Mouse (Mus musculus): Measurements from ENCODE around the gene Ctcfl. TPM values are rescaled to one million over a fixed set of nuclear protein-coding genes. Genes with fewer than 3 reads are reported as not detected.

Gene Ctcfl
- polyA plus RNA-seq, 1 experiment from 2014 or later: not detected

DNA sequence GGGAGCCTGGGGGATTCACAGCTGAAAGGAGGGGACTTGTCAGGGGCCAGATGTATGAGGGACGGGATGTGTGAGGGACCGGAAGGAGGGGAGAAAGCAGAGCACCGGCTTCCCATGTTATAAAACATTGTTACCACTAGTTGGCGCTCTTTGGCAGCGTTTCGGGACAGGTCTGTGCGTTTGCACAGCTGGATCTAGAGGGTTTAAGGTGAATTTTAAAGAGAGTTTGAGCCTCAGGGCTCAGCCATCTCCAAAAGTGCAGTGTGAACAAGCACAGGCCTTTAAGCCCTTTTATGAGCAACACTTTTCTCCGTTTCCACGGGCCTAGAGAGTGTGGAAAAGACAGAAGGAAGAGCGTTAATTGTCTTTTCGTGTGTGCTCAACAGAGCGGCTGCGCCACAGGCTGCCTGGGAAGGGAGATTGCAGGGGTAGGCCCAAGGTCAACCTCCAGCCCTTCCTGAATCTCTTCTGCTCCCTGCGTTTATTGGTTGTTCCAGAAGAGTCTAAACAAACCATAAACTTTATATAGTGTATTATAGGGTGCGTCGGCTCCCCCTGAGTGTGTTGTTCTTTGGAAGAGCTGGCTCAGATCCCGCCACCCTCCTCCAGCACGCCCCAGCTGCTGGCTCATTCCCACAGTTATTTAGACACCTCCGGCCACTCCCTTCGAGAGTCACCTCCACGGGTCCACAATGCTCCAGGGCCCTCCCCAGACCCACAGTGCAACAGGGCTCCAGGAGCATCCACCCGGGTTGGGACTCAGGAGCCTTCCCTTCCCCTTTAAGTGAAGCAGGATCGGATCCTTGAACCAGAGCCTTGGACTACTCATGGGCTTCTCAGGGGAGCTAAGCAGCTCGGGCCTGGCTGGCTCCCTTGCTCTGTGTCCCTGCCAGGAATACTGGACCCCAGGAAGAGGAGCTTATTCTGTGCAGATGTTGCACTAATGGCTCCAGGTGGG is 40.3 kb upstream of the Ctcfl start:
- H3K4me3 ChIP-seq (ENCODE audit: low read depth, low read length): no peak overlapping the region
- 27% methylated on average over 24 of the region's 24 CpGs for WGBS
- H3K9me3 ChIP-seq (ENCODE audit: control insufficient read depth, low read length): no peaks in the 10 kb centered on the region
- H3K27me3 ChIP-seq (ENCODE audit: control insufficient read depth, insufficient read depth, low read length): no peaks in the 10 kb centered on the region
- no peak overlapping the region for H3K9ac ChIP-seq (ENCODE audit: low read length)
- no peaks in the 10 kb centered on the region for H3K36me3 ChIP-seq (ENCODE audit: control insufficient read depth, insufficient read depth, low read length)
- peak; percentile 74 for DNase-seq (ENCODE audit: low spot score)
- H3K4me2 ChIP-seq (replicated peaks; ENCODE audit: low read depth): no peak overlapping the region; the same call in 1 of the 2 replicates
- ATAC-seq (ENCODE audit: low FRiP score, low TSS enrichment): peak; percentile 86
- H3K4me1 ChIP-seq (replicated peaks; ENCODE audit: control insufficient read depth, insufficient read depth): 0 out of 2 replicates have a peak, but pooled peaks cover 2% of the 10 kb centered on the region
- TF ChIP-seq CTCF (IDR thresholded peaks at IDR 0.05; ENCODE audit: low read depth): peak; percentile 94
- TF ChIP-seq EP300 (optimal IDR thresholded peaks at IDR 0.05): no peak
- H3K27ac ChIP-seq (replicated peaks): peak overlapping the region; percentile 75

- Histone ChIP-seq H3K27ac (replicated peaks) (no peak overlapping the region), H3K4me2 (replicated peaks; ENCODE audit: low read depth) (no peak overlapping the region), H3K9me3 (ENCODE audit: control insufficient read depth, low read length) (no peaks in the 10 kb centered on the region), H3K4me3 (ENCODE audit: low read depth, low read length) (no peak overlapping the region), H3K9ac (ENCODE audit: low read length) (no peak overlapping the region), H3K4me1 (replicated peaks; ENCODE audit: control insufficient read depth, insufficient read depth) (0 out of 2 replicates have a peak, but pooled peaks cover 2% of the 10 kb centered on the region), H3K36me3 (ENCODE audit: control insufficient read depth, insufficient read depth, low read length) (no peaks in the 10 kb centered on the region), H3K27me3 (ENCODE audit: control insufficient read depth, insufficient read depth, low read length) (no peaks in the 10 kb centered on the region)
- ATAC-seq (ENCODE audit: low FRiP score, low TSS enrichment) (no peak), DNase-seq (ENCODE audit: low spot score) (no peak)
- WGBS: 88% methylated on average over 19 of the region's 19 CpGs
- TF ChIP-seq EP300 (optimal IDR thresholded peaks at IDR 0.05): no peak
These were observed 39.2 kb upstream of the Ctcfl start for GRCm38 (mm10) chr2:173158390-173159055.

GRCm38 (mm10) chr2:173157871-173158270 is 38.5 kb upstream of the Ctcfl start:
- DNase-seq (ENCODE audit: low spot score) (no peak), ATAC-seq (ENCODE audit: low FRiP score, low TSS enrichment) (no peak)
- Histone ChIP-seq H3K9ac (ENCODE audit: low read length) (no peak overlapping the region), H3K36me3 (ENCODE audit: control insufficient read depth, insufficient read depth, low read length) (no peaks in the 10 kb centered on the region), H3K9me3 (ENCODE audit: control insufficient read depth, low read length) (no peaks in the 10 kb centered on the region), H3K27ac (replicated peaks) (no peak overlapping the region), H3K27me3 (ENCODE audit: control insufficient read depth, insufficient read depth, low read length) (no peaks in the 10 kb centered on the region), H3K4me2 (replicated peaks; ENCODE audit: low read depth) (no peak overlapping the region), H3K4me1 (replicated peaks; ENCODE audit: control insufficient read depth, insufficient read depth) (0 out of 2 replicates have a peak, but pooled peaks cover 2% of the 10 kb centered on the region), H3K4me3 (ENCODE audit: low read depth, low read length) (no peak overlapping the region)
- TF ChIP-seq CTCF (IDR thresholded peaks at IDR 0.05; ENCODE audit: low read depth) (no peak), EP300 (optimal IDR thresholded peaks at IDR 0.05) (no peak)
- 91% methylated on average over 4 of the region's 4 CpGs for WGBS

GRCm38 (mm10) chr2:173157376-173157775 is 38.1 kb upstream of the Ctcfl start:
- Histone ChIP-seq H3K27me3 (ENCODE audit: control insufficient read depth, insufficient read depth, low read length) (no peaks in the 10 kb centered on the region), H3K4me3 (ENCODE audit: low read depth, low read length) (no peak overlapping the region), H3K27ac (replicated peaks) (no peak overlapping the region), H3K4me1 (replicated peaks; ENCODE audit: control insufficient read depth, insufficient read depth) (0 out of 2 replicates have a peak, but pooled peaks cover 2% of the 10 kb centered on the region), H3K9ac (ENCODE audit: low read length) (no peak overlapping the region), H3K9me3 (ENCODE audit: control insufficient read depth, low read length) (no peaks in the 10 kb centered on the region), H3K4me2 (replicated peaks; ENCODE audit: low read depth) (no peak overlapping the region), H3K36me3 (ENCODE audit: control insufficient read depth, insufficient read depth, low read length) (no peaks in the 10 kb centered on the region)
- TF ChIP-seq EP300 (optimal IDR thresholded peaks at IDR 0.05) (no peak), CTCF (IDR thresholded peaks at IDR 0.05; ENCODE audit: low read depth) (no peak)
- 53% methylated on average over 4 of the region's 4 CpGs for WGBS
- DNase-seq (ENCODE audit: low spot score) (no peak), ATAC-seq (ENCODE audit: low FRiP score, low TSS enrichment) (no peak)

- WGBS: 85% methylated on average over 13 of the region's 13 CpGs
- H3K27ac ChIP-seq (replicated peaks): no peak overlapping the region
- DNase-seq (ENCODE audit: low spot score) (no peak), ATAC-seq (ENCODE audit: low FRiP score, low TSS enrichment) (no peak)
- H3K9me3 ChIP-seq (ENCODE audit: control insufficient read depth, low read length): no peaks in the 10 kb centered on the region
- H3K27me3 ChIP-seq (ENCODE audit: control insufficient read depth, insufficient read depth, low read length): no peaks in the 10 kb centered on the region
- H3K9ac ChIP-seq (ENCODE audit: low read length): no peak overlapping the region
- no peaks in the 10 kb centered on the region for H3K36me3 ChIP-seq (ENCODE audit: control insufficient read depth, insufficient read depth, low read length)
- no peak overlapping the region for H3K4me3 ChIP-seq (ENCODE audit: low read depth, low read length)
- H3K4me2 ChIP-seq (replicated peaks; ENCODE audit: low read depth): no peak overlapping the region
- no peak for TF ChIP-seq CTCF (IDR thresholded peaks at IDR 0.05; ENCODE audit: low read depth)
- 0 out of 2 replicates have a peak, but pooled peaks cover 2% of the 10 kb centered on the region for H3K4me1 ChIP-seq (replicated peaks; ENCODE audit: control insufficient read depth, insufficient read depth)
These were observed 37.6 kb upstream of the Ctcfl start for GRCm38 (mm10) chr2:173156923-173157322.
